Mouse (Mus musculus): ENCODE results near the gene Vmn2r84. TPM values are rescaled to one million over a fixed set of nuclear protein-coding genes. Genes with fewer than 3 reads are reported as not detected.

Vmn2r84 gene
- polyA plus RNA-seq, 1 experiment from 2014 or later: not detected

Other genes with a start within 250 kb of the Vmn2r84 start
- not detected in 2 replicates for gene Olfr825, start 227.6 kb downstream of the Vmn2r84 start, polyA plus RNA-seq (2015; fragmentation: Nextera tagmentation; extraction: Ambion mirVana)
- not detected in 2 replicates for gene Olfr826, start 210.1 kb downstream of the Vmn2r84 start, polyA plus RNA-seq (2015; fragmentation: Nextera tagmentation; extraction: Ambion mirVana)
- gene Olfr827, start 179.9 kb downstream of the Vmn2r84 start, polyA plus RNA-seq (2015; fragmentation: Nextera tagmentation; extraction: Ambion mirVana): not detected in 2 replicates
- gene Neurod4, start 114.1 kb downstream of the Vmn2r84 start, polyA plus RNA-seq (2015; fragmentation: Nextera tagmentation; extraction: Ambion mirVana): not detected in 2 replicates
- 0.14 and 0.26 TPM in 2 replicates for gene Tespa1, start 71.5 kb downstream of the Vmn2r84 start, polyA plus RNA-seq (2015; fragmentation: Nextera tagmentation; extraction: Ambion mirVana)
- gene Vmn2r85, start 35.4 kb upstream of the Vmn2r84 start, polyA plus RNA-seq (2015; fragmentation: Nextera tagmentation; extraction: Ambion mirVana): not detected in 2 replicates
- gene Vmn2r86, start 61.7 kb upstream of the Vmn2r84 start, polyA plus RNA-seq (2015; fragmentation: Nextera tagmentation; extraction: Ambion mirVana): not detected in 2 replicates
- not detected in 2 replicates for gene Vmn2r87, start 103.1 kb upstream of the Vmn2r84 start, polyA plus RNA-seq (2015; fragmentation: Nextera tagmentation; extraction: Ambion mirVana)